Mouse (Mus musculus) ES-Bruce4 (cell line): ENCODE results near the gene 1110002E22Rik.

Experiments used
- CTCF ChIP-seq: IDR thresholded peaks from one replicate; pipeline ENCODE4 v1.8.1; 2011; ENCODE audit warnings: low read depth, low read length
- POLR2A ChIP-seq: IDR thresholded peaks from one replicate; pipeline ENCODE4 v1.8.1; 2011; ENCODE audit warnings: low read length; ENCODE audit not compliant: insufficient read depth

- TF ChIP-seq CTCF (no peak), POLR2A (no peak)
Measured at GRCm38 (mm10) chr3:138083896-138084295, 19.0 kb downstream of the 1110002E22Rik start.
